Mouse (Mus musculus) heart, postnatal 36 days (tissue): ENCODE measurements at regions not wholly inside any gene's neighbourhood (a gene's known extent, or its start where the extent isn't known, plus 50 kb on each side); places are given as distances from the start of the nearest gene placed in this dataset.

ENCODE experiments used
- DNase-seq, 2 experiments: peaks; one replicate each; pipeline ENCODE4 v3.0.0; 2021 to 2022
- intact Hi-C: fragments of 180-260 bp; cut with DNase I; formaldehyde crosslinking; loops from one replicate; pipeline ENCODE4 v1.15.1; 2025

DNA sequence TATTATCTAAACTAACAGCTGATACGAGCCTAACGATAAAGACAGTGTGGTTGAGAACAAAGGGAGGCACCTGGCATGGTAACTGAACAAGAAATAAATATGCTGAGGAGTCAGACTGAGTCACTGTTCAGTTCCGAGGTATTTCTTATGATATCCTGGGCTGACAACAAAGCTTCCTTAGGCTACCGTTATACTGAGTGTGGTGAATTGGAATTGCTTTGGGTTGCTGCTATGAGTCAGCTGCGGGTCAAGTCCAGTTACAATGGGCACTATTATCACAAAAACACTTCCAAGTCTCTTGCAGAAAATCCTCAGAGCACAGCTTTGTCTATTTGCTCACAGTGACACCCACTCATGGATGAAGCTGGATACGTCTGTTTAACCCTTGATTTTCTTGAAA lies 199.5 kb upstream of the Tenm3 start:
- intact Hi-C loops = no loop called here
- DNase-seq = no peak

DNA sequence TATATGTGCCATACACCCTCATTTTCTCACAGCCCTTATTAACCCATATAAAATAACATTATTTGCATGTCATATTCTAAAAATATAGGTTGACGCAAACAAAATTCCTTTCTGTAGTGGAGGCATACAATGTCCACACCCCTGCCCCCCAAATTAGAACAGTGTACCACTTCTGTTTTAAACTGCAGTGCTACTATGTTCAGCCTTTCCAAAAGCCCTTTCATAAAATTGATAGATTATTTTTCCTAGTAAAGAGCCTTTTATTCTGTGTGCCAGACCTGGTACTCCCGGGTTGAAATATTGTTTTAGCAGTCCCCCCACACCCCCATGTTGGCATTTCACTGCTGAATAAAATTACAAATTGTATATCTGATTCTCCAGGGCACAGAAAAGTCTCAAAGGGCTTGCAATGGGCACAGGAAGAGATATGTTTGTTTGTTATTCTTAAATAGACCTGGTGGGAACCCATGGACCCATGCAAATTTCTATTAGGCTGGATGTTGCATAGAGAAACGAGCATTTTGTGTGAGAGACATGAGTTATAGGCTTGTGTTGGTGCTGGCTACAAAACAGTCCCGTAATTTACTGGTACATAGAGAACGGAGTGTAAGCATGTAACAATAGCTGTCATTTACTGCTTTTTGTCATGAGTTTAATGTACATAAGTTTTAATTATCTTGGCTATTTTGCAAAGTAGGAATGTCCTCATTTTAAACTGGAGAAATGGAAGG lies 192.4 kb upstream of the Tenm3 start:
- intact Hi-C loops = loop anchor here (5.0 kb wide), 3 partner anchors 344 to 814 kb away; no protein-coding TSS in a partner anchor
- no peak for DNase-seq

DNA sequence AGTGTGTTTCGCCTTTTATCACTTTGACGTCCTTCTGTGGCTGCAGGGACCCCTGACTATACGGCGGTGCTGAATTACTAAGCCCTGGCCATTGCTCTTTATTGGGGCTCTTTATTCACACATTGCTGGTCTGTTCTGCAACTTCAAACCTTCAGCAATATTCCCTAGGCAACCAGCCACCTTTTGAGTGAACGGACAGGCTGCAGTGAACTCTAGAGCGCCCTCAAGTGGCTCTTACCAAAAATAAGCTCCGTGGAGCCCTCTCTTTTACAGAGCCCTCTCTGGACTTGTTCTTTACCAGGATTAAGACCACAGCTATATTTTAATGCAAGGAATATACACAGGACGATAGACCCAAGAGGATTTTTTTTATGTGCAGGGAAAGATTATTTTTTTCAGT lies 191.8 kb upstream of the Tenm3 start:
- DNase-seq = peak; percentile 1 to 2
- intact Hi-C loops = loop anchor here (5.0 kb wide), 3 partner anchors 343 to 813 kb away; no protein-coding TSS in a partner anchor

DNA sequence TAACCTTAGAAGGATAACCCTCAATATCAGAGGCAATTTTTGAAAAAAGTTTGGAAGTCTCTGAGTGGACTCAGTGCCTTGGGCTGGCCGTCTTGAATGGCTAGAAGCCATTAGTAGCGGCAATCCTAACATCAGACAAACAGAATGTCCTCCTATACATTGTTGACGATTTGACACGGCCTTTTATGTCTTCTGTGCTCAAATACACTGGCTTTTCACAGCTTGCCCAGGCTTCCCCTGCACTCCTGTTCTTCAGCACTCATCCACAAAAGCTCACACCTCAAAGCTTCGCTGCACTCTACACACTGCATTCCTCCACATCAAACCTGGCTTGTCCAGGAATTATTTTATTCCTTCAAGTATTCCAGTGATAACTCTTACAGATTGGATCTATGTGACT lies 186.5 kb upstream of the Tenm3 start:
- intact Hi-C loops = no loop called here
- DNase-seq = no peak

DNA sequence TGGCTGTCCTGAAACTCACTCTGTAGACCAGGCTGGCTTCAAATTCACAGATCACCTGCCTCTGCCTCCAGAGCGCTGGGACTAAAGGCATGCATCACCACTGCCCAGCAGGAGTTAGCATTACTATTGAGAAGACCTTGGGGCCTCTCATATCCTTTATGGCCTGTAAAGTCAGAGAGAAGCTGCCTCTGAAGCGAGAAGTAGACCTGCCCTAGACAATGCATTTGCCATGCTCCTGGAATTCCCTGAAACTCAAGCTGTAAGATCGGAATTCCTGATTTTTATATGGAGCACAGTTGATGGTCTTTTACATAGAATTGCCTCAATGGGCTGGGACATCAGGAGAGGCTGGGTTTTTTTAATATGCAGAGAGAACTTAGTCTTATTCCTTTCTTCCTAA lies 174.0 kb upstream of the Tenm3 start:
- DNase-seq = no peak
- intact Hi-C loops = no loop called here

DNA sequence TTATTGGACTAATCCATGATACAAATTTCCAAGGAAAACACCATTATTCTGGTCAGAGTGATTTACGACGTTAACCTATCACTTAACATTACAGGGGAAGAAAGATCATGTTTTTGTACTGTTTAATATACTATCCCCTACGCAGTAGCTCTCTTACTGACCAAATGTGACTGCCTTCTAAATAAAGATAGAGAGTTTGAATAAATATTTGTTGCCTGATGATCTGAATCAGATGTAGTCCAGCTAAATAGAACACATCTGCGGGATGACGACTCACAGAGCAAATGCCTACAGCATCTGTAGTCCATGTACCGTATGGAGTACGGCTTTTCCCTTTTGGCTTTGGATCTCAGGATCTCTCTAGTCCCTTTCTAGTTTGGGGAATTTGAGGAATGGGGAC lies 171.9 kb upstream of the Tenm3 start:
- intact Hi-C loops = no loop called here
- DNase-seq = no peak

DNA sequence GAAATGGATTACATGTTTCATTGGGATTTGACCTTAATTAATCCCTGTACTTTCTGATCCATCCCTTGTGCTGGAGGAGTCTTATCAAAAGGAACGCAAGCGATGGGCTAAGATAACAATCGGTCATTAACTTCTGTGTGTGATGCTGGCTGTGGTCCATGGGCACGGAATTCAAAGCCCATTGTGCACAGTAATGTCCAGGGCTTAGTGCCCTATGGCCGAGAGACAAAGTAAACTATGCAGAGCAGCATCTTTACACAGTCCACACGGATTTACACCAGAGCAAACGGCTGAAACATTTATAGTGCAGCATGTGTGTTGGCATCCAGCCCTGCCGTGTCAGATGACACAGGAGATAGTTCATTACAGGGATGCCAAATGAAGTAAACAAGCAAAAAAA lies 171.4 kb upstream of the Tenm3 start:
- intact Hi-C loops = no loop called here

DNA sequence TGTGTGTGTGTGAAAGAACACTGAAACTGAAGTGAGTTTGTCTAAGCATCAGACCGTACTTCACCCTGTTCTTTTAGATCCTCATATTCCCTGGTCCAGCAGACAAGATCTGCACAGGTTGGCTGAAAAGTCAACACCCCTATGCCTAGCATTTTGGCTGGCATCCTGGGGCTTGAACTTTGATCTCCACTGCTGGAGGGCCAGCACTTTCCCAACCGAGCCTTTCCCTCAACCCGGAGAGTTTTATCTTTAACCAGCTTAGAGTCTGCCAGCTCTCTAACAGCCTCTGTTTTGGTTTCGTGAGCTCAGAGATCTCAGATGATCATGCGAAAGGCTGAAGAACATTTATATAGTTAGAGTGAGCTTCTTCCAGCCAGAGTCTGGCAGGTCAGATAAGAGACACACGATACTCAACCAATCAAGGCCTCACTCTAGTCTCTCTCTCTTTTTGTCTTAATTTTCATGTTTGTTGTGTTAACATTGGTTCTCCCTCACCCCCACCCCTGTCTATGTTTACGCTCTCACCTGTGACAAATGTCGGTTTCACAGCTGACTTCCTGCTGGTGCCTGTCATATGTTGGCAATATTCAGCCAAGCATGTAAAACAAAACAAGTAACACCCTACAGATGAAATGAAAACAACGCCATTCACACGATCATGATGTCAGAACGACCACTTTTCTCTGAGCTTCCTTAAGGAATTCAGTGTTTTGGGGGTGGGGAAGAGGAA lies 162.7 kb upstream of the Tenm3 start:
- intact Hi-C loops = no loop called here
- DNase-seq = no peak

More for the DNA sequence above, 171.4 kb upstream of the Tenm3 start:
- no peak for DNase-seq

DNA sequence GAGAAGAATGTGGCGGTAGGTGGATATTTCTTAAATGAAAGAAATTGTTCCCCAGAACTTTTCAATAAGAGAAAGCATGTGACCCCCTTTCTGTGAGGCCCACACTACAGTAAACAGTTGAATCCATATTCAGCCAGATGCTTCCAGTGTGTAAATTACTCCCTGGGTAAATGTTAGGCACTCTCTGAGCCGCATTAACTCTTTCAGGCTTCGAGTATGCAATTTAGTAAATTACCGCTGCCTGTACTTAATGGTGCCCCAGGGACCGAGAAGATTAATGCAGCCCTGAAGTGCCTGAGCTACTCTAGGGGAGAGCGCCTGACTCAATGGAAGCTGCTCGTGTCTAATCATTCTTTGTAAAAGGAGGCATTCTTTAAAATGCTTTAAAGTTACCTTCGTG lies 137.9 kb upstream of the Tenm3 start:
- intact Hi-C loops = no loop called here
- DNase-seq = no peak

DNA sequence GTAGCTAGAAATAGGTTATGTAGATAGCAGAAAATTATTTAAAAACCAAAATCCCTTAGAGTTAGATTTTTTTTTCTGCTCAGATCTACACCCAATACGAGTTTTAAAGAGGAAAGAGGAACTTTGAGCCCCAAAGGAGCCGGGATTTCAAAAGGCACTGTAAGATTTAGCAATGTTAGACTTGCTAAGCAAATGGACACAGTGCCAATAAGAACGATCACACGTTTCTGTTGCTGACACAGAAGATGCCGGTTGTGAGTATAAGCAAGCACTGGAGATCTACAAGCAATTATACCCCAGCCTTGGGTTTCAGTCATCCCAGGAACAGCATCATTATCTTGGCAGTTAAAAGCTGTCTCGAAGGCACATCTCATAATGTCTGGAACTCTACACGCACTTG lies 137.0 kb upstream of the Tenm3 start:
- intact Hi-C loops = no loop called here
- no peak for DNase-seq

DNA sequence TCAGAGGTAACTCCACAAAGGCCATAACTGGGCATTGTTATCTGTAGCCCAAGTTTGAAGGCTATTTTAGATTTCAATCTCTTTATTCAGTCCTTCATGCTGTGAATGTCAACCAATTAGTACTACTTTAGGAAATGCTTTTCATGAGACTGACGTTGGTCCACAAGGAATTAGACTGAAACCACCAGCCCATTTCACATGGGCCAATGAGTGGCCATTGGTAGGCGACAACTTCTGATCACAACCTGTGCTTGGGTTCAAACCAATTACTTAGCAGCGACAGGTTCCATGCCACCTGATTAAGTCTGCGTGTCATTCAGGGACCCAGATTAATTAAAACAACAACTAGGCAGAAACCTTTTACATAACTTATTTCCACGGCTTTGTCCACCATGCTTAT lies 126.9 kb upstream of the Tenm3 start:
- no peak for DNase-seq
- intact Hi-C loops = no loop called here

DNA sequence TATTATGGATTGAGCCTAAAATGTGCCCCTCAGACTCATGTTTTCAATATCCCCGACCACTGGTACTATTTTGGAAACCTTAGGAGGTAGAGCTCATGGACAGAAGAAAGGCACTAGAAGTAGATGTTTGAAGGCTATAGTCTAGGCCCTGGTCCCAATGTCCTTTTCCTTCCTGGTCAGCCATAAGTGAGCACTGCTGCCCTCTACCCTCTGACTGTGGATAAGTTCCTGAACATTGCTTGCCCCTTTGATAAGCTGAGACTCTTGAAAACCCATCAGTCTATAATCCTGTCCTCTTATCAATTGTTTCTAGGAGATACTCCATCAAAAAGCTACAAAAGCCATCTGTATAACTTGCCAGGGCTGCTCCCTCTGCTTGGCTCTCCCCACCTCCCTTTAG lies 121.2 kb upstream of the Tenm3 start:
- DNase-seq = no peak

DNA sequence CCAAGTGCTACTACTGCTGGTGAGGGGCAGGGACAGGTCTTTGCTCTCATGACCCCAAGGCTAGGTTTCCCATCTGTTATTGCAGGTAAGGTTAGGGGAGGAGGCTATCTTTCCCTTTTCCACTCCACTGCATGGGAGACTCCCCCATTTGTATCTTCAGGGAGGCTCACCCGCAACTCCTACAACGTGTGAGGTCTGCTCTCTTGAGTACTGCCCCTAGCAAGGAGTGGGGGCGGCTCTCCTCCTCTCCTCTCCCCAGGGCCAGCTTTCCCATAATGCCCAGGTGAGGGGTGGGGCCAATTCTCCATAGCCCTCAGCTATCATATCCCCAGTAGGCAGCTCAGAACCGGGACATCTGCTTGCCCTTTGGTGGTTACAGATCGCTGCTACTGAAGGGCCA lies 113.9 kb upstream of the Tenm3 start:
- DNase-seq = no peak
- intact Hi-C loops = no loop called here

More for the DNA sequence above, 121.2 kb upstream of the Tenm3 start:
- intact Hi-C loops = no loop called here

DNA sequence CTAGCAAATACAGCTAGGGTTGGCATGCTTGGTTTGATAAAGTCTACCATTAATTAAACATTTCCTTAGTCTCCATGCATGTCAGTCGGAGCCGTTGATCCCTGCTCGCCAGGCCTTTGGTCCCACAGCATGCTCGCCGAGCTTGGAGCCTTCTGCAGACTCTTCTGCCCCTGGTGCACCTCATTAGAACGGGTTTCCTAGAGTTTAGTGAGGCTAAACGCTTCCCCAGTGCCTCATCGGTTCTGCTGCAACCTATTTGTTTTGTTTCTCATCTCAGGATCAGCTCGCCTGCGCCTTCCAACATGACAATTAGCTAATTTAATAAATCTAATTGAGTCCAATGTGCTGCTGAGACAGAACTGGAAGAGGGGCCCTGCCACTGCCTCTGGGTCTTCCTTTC lies 107.7 kb upstream of the Tenm3 start:
- DNase-seq = no peak
- intact Hi-C loops = no loop called here

DNA sequence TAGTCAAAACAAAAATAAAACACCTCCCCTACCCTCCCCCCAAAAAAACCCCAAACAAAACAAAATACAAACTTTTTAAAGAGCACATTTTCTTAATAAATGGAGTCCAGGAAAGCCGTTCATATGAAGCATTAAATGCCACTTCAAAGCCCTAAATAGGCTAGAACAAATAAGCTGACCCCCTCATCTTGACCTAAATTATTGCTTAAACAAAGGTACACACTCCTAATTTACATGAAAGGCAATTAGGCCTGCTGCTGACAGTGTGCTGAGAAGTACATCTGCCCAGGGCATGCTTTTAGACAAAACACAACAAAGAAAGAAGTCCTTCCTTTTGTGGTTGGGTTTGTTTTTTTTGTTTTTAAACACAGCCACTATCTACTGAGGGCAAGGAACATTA lies 100.4 kb upstream of the Tenm3 start:
- no peak for DNase-seq
- intact Hi-C loops = no loop called here

DNA sequence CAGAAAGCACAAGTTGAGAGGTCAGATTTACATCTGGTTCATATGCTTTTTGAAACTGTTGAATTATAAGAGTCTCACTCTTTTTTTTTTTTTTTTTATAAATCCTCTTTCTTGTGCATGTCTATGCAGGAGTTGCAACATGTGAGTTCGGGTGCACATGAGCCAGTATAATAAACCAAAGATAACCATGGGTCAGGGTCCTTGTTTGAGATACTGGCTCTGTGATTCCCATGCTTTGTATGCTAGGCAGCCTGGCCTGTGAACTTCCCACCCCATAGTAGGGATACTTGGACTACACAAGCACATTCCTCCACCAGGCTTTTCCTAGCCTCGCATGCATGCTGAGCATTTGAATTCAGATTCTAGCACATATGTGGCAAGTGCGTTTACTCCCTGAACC lies 93.4 kb upstream of the Tenm3 start:
- DNase-seq = no peak
- intact Hi-C loops = no loop called here

DNA sequence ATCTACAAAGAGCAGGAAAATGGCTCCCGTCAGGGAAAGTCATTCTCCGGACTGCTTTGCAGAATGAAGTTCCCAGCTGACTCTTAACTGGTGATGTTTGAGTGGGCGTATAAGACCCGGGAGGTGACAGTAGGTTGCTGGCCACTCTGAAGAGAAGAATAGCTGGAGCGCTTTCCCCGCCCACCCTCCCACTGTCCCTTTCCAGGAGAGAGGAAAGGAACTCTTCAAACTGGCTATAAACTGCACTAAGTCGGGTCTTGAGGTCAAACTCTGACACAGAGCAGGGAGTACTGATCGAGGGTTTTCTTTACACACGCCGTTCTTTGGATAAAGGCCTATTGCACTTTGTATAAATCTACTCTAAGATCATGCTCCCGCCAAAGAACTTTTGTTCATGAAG lies 83.4 kb upstream of the Tenm3 start:
- intact Hi-C loops = no loop called here

DNA sequence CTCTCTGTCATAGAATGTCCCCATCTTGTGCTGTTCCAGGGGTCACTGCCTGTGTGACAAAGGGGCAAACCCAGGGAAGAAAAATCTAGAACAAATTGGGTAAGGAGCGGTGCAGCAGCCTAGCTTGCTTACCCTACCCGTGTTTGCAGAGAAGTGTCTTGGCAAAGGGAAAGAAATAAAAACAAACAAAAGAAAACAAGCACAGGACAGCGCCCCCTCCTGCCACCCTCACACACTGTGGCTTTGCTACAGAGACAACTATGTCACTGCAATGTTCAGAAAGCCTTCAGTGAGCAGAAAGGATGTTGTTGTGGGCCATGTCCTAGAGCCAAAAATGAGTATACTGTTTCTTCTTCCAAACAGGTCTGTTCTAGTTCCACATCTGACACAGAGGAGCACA lies 71.5 kb upstream of the Tenm3 start:
- intact Hi-C loops = no loop called here

More for the DNA sequence above, 83.4 kb upstream of the Tenm3 start:
- no peak for DNase-seq

DNA sequence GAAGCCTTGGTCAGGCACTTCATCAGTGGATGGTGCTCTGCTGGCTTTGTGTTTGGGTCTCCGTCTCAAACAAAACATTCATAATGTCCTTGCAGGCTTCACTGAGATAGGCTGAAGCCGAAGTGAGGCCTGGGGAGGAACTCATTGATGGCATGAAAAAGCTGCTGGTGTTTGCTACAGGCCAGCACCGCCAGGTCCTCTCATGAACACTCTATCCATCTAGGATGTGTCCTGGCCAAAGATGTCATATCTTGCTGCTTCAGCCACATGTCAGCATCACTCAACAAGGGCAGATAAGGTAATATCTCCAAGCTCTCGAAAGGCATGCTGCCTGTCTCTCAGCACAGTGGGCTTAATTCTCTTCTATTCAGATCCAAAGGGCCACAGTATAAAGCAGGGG lies 69.1 kb upstream of the Tenm3 start:
- intact Hi-C loops = no loop called here
- DNase-seq = no peak

More for the DNA sequence above, 71.5 kb upstream of the Tenm3 start:
- DNase-seq = no peak

DNA sequence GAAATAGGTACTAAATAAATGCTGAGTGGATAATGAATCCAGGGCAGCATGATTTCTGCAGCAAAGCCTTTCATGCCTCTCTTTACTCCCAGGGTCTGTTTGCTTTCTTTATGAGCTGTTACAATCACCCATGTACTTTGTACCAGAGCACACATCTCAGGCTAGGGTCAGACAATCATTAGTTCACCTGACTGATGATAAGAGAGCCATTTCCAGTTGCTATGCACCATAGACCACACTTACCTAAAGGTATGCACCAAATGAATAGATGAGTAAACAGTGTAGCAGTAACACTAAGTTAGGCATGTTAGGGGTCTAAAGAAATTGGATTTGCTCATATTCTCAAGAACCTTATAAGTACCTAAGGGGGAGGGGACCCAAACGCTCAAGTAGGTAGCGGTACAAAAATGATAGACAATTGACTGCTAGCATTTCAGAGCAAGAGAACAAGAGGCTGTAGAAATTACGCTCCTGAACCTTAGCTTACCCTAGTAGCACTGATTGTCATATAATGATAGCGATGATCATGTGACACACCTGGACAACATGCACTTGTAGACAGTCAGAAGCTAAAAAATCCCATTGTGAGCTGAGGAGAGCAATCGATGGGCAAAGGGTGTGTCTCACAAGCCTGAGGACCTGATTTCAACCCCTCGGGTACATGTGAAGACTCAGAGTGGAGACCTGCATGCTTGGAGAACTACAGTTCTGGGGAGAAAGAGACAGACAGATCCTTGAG lies 58.1 kb upstream of the Tenm3 start:
- DNase-seq = no peak
- intact Hi-C loops = no loop called here

DNA sequence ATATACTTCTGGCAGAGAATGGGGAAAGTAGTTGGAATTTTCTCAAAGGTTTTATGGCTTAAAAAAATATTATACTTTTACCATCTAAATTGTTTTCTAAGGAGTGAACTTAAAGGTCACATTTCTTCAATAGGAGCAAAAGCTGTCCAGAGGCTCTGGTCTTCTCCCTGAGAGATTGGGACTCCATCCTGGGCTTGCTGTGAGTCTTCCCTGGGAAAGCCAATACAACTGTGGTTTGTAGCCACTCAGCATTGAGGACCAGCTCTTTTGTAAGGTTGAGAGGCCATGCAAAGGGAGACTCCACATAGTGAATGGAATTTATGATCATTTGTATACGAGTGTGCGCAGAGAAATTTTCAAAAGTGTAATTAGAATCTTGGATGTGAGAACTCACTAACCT lies 52.9 kb upstream of the Tenm3 start:
- intact Hi-C loops = no loop called here

DNA sequence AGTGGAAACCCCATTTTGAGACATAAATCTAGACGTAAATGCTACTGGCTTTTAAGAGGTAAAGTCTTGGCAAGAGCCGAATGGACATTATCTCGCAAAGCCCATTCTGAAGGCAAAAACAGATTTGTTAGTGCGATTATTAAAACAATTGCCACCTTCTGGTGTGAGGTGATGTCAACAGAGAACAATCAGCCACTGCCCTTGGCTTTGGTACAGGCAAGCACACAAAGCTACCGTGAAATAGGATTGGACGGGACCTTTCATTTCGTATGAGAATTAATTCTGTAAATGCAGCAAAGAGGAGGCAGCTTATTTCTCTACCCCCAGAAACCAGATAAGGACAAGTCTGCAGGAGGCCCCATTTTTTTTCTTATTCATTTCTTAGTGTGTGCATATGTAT lies 52.5 kb upstream of the Tenm3 start:
- DNase-seq = no peak
- intact Hi-C loops = no loop called here

More for the DNA sequence above, 52.9 kb upstream of the Tenm3 start:
- DNase-seq = no peak
